ENCODE assay signal across 8 mouse cellular contexts in the genomic region with DNA sequence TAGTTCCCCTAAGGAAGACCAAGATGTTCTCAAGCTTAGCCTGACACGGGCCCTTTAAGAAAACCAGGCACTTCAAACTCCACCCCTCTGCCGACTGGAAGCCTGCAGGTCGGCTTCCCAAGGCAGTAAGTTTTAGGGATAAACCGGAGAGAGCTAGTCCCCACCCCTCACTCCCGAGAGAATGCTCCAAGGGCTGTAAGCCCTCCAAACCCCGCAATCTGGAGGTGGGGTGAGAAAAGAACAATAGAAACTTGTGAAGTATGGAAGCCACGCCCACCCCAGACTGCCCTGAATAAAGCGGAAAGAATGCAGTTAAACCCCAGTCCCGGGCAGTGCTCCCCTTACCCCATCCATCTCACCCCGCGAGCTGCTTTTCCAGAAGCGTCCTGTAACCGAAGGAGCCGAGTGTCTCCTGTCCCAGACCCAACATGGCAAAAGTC. TPM values are rescaled to one million over a fixed set of nuclear protein-coding genes. Genes with fewer than 3 reads are reported as not detected.
DNase-seq lines count a peak whose midpoint lies in the region; ATAC-seq and TF ChIP-seq lines count a peak whose summit lies in the region.

No protein-coding gene starts in this region.

- H3K27ac ChIP-seq in embryonic facial prominence, embryonic 10.5 days (replicated peaks) = peak overlapping the region; percentile 83
- 0 out of 2 replicates have a peak overlapping the region, but pooled peaks have one; percentile 35 for H3K27ac ChIP-seq in neural tube, embryonic 14.5 days (ENCODE audit: low read depth, low read length)

- H3K9me3 ChIP-seq in embryonic facial prominence, embryonic 10.5 days = no peaks in the 10 kb centered on the region
- H3K9me3 ChIP-seq in neural tube, embryonic 14.5 days (ENCODE audit: control insufficient read depth, low read length) = no peaks in the 10 kb centered on the region

- H3K9ac ChIP-seq in neural tube, embryonic 14.5 days (replicated peaks; ENCODE audit: low read depth, low read length) = no peak overlapping the region; the same call in 1 of the 2 replicates

- peak overlapping the region; percentile 59 for H3K4me3 ChIP-seq in embryonic facial prominence, embryonic 10.5 days
- H3K4me3 ChIP-seq in lung, adult 2 months (replicated peaks; ENCODE audit: extremely low read depth, low read depth, low read length) = peak overlapping the region; percentile 74
- H3K4me3 ChIP-seq in neural tube, embryonic 14.5 days (ENCODE audit: low read depth, low read length) = peak overlapping the region; percentile 37

- 0 out of 2 replicates have a peak, but pooled peaks have one; percentile 33 for TF ChIP-seq POLR2A in lung, adult 2 months (IDR thresholded peaks at IDR 0.05; ENCODE audit: borderline replicate concordance, extremely low read depth, low read depth, low read length)

- 0% methylated on average over 14 of the region's 14 CpGs for WGBS in embryonic facial prominence, embryonic 10.5 days
- 0% methylated on average over 14 of the region's 14 CpGs for WGBS in lung, adult 2 months
- WGBS in neural tube, embryonic 14.5 days = under 1% methylated on average over 14 of the region's 14 CpGs

- peak; percentile 87 for DNase-seq in 3T3-L1 (ENCODE audit: low read depth, low spot score)
- DNase-seq in Muller cell, postnatal 12 days (ENCODE audit: inconsistent ontology term) = peak; percentile 90
- peak; percentile 72 for DNase-seq in embryonic facial prominence, embryonic 10.5 days (ENCODE audit: low spot score)
- DNase-seq in heart, adult 18-20 months = peak; percentile 79 to 83
- DNase-seq in kidney, adult 11 months = peak; percentile 62
- DNase-seq in lung, adult 2 months = peak; percentile 73
- peak; percentile 70 to 73 for DNase-seq in thymus, postnatal 36 days

- no peak for ATAC-seq in neural tube, embryonic 14.5 days (ENCODE audit: low read depth)

- TF ChIP-seq CTCF in lung, adult 2 months (IDR thresholded peaks at IDR 0.05; ENCODE audit: insufficient read depth, low read length) = no peak

- H3K36me3 ChIP-seq in embryonic facial prominence, embryonic 10.5 days (replicated peaks) = no peaks in the 10 kb centered on the region
- H3K36me3 ChIP-seq in neural tube, embryonic 14.5 days (ENCODE audit: control insufficient read depth, insufficient read depth, low read length) = no peaks in the 10 kb centered on the region

- peaks cover 54% of the 10 kb centered on the region for H3K4me1 ChIP-seq in embryonic facial prominence, embryonic 10.5 days
- H3K4me1 ChIP-seq in lung, adult 2 months (ENCODE audit: control insufficient read depth, insufficient read depth, low read length) = peaks cover 12% of the 10 kb centered on the region; the same call in 1 of the 2 replicates
- H3K4me1 ChIP-seq in neural tube, embryonic 14.5 days (ENCODE audit: control insufficient read depth, insufficient read depth, low read length) = peaks cover 14% of the 10 kb centered on the region

- peak overlapping the region; percentile 51 for H3K4me2 ChIP-seq in neural tube, embryonic 14.5 days (ENCODE audit: low read depth, low read length)

- no peaks in the 10 kb centered on the region for H3K27me3 ChIP-seq in embryonic facial prominence, embryonic 10.5 days (replicated peaks; ENCODE audit: low read depth, poor library complexity, severe bottlenecking)
- H3K27me3 ChIP-seq in neural tube, embryonic 14.5 days (ENCODE audit: control insufficient read depth, insufficient read depth, low read length) = no peaks in the 10 kb centered on the region

RNA-seq across cellular contexts. Expression of gene Ccdc6, which starts 1.9 kb away (rescaled TPM):
- 19.6 and 19.9 TPM in 2 replicates for polyA plus RNA-seq in embryonic facial prominence, embryonic 10.5 days (2016; fragmentation: Nextera tagmentation; extraction: Ambion mirVana)
- 10 to 100 TPM; 27.9 to 28.6 TPM for total RNA-seq in heart, adult 18-20 months (2021)
- 19.1 and 22.2 TPM in 2 replicates for polyA plus RNA-seq in lung, adult 2 months (2012; rRNA removed)
- polyA plus RNA-seq in neural tube, embryonic 14.5 days (2014; fragmentation: Nextera tagmentation; extraction: Ambion mirVana) = 31.4 and 43.6 TPM in 2 replicates
